Mouse (Mus musculus): Measurements from ENCODE around the gene Vps25. TPM values are rescaled to one million over a fixed set of nuclear protein-coding genes. Genes with fewer than 3 reads are reported as not detected.

Vps25 gene
- total RNA-seq, 1 experiment from 2014 or later = 116 TPM

- no peak for DNase-seq
Observed at GRCm38 (mm10) chr11:101245071-101245470, 8.4 kb upstream of the Vps25 start.

- DNase-seq = peak; percentile 64
Observed at GRCm38 (mm10) chr11:101245855-101246701, 7.4 kb upstream of the Vps25 start, which contains the start of gene Ramp2. TSS of gene Ramp2 (plus strand) at chr11:101246028.

GRCm38 (mm10) chr11:101246702-101247012, 6.8 kb upstream of the Vps25 start:
- DNase-seq = no peak

GRCm38 (mm10) chr11:101247521-101248030, 5.9 kb upstream of the Vps25 start:
- DNase-seq = no peak

- peak; percentile 74 for DNase-seq
Observed at GRCm38 (mm10) chr11:101248258-101248994, 5.1 kb upstream of the Vps25 start.

- no peak for DNase-seq
Observed at GRCm38 (mm10) chr11:101251031-101251430, 2.5 kb upstream of the Vps25 start.

GRCm38 (mm10) chr11:101252941-101253340, 566 bp upstream of the Vps25 start:
- DNase-seq = no peak

GRCm38 (mm10) chr11:101255826-101256775, 2.6 kb downstream of the Vps25 start:
- DNase-seq = no peak

- no peak for DNase-seq
Observed at GRCm38 (mm10) chr11:101259261-101259712, 5.8 kb downstream of the Vps25 start.

- DNase-seq = peak; percentile 75
Observed at GRCm38 (mm10) chr11:101259948-101260825, 6.7 kb downstream of the Vps25 start, which contains the start of gene Wnk4. TSS of gene Wnk4 (plus strand) at chr11:101260567.

- no peak for DNase-seq
Observed at GRCm38 (mm10) chr11:101260826-101261380, 7.4 kb downstream of the Vps25 start.

GRCm38 (mm10) chr11:101262272-101262967, 8.9 kb downstream of the Vps25 start:
- DNase-seq = no peak

GRCm38 (mm10) chr11:101263138-101263988, 9.9 kb downstream of the Vps25 start:
- DNase-seq = no peak

- DNase-seq = no peak
Observed at GRCm38 (mm10) chr11:101263989-101264280, 10.4 kb downstream of the Vps25 start.

GRCm38 (mm10) chr11:101264954-101265471, 11.5 kb downstream of the Vps25 start:
- DNase-seq = no peak

GRCm38 (mm10) chr11:101265906-101266305, 12.4 kb downstream of the Vps25 start:
- DNase-seq = no peak

- DNase-seq = no peak
Observed at GRCm38 (mm10) chr11:101269577-101270116, 16.1 kb downstream of the Vps25 start.

- DNase-seq = no peak
Observed at GRCm38 (mm10) chr11:101272446-101272845, 18.9 kb downstream of the Vps25 start.

GRCm38 (mm10) chr11:101275309-101275708, 21.8 kb downstream of the Vps25 start:
- DNase-seq = no peak

All from adrenal gland, postnatal 25 days (tissue).